In genomic region chr14:8355999-8356501, GRCm38 (mm10) we compare ENCODE assay signal across 8 mouse cellular contexts. TPM values are rescaled to one million over a fixed set of nuclear protein-coding genes. Genes with fewer than 3 reads are reported as not detected.
DNase-seq lines count a peak whose midpoint lies in the region; ATAC-seq and TF ChIP-seq lines count a peak whose summit lies in the region.

No protein-coding gene starts in this region.

- ATAC-seq in granulocyte monocyte progenitor cell, adult 5-6 weeks (replicated peaks; ENCODE audit: poor library complexity, severe bottlenecking), result peak; percentile 88
- ATAC-seq in kidney, postnatal 0 days (replicated peaks; ENCODE audit: low FRiP score, low read depth), result peak; percentile 86
- ATAC-seq in liver, embryonic 11.5 days (replicated peaks; ENCODE audit: low FRiP score), result peak; percentile 44
- peak; percentile 55 for ATAC-seq in neural tube, embryonic 11.5 days (ENCODE audit: insufficient read depth, low FRiP score, low TSS enrichment)
- peak; percentile 69; the same call in 1 of the 2 replicates for ATAC-seq in stomach, embryonic 16.5 days (ENCODE audit: insufficient read depth, low FRiP score)

- whole genome bisulfite sequencing in kidney, postnatal 0 days, result 23% methylated on average over 6 of the region's 6 CpGs
- 35% methylated on average over 6 of the region's 6 CpGs for WGBS in liver, embryonic 11.5 days
- WGBS in neural tube, embryonic 11.5 days, result 39% methylated on average over 6 of the region's 6 CpGs
- WGBS in stomach, embryonic 16.5 days, result 25% methylated on average over 6 of the region's 6 CpGs

- H3K27me3 ChIP-seq in kidney, postnatal 0 days (ENCODE audit: insufficient read depth, low read length), result no peaks in the 10 kb centered on the region
- H3K27me3 ChIP-seq in liver, embryonic 11.5 days (replicated peaks; ENCODE audit: control insufficient read depth, insufficient read depth, low read length), result no peaks in the 10 kb centered on the region
- H3K27me3 ChIP-seq in neural tube, embryonic 11.5 days (ENCODE audit: control insufficient read depth, insufficient read depth, low read length), result no peaks in the 10 kb centered on the region
- no peaks in the 10 kb centered on the region for H3K27me3 ChIP-seq in stomach, embryonic 16.5 days (ENCODE audit: control insufficient read depth, insufficient read depth, low read length)

- H3K36me3 ChIP-seq in kidney, postnatal 0 days (ENCODE audit: insufficient read depth, low read length), result no peaks in the 10 kb centered on the region
- H3K36me3 ChIP-seq in liver, embryonic 11.5 days (ENCODE audit: control insufficient read depth, insufficient read depth, low read length), result no peaks in the 10 kb centered on the region
- no peaks in the 10 kb centered on the region for H3K36me3 ChIP-seq in neural tube, embryonic 11.5 days (ENCODE audit: control insufficient read depth, insufficient read depth, low read length)
- no peaks in the 10 kb centered on the region for H3K36me3 ChIP-seq in stomach, embryonic 16.5 days (ENCODE audit: control insufficient read depth, insufficient read depth, low read length)

- H3K4me2 ChIP-seq in kidney, postnatal 0 days (ENCODE audit: low read length), result no peak overlapping the region
- H3K4me2 ChIP-seq in liver, embryonic 11.5 days, result no peak overlapping the region
- H3K4me2 ChIP-seq in neural tube, embryonic 11.5 days (ENCODE audit: low read depth), result no peak overlapping the region
- H3K4me2 ChIP-seq in stomach, embryonic 16.5 days (ENCODE audit: low read depth, low read length), result no peak overlapping the region

- H3K27ac ChIP-seq in kidney, postnatal 0 days, result no peak overlapping the region
- no peak overlapping the region for H3K27ac ChIP-seq in liver, embryonic 11.5 days (ENCODE audit: low read depth, low read length)
- no peak overlapping the region for H3K27ac ChIP-seq in neural tube, embryonic 11.5 days (ENCODE audit: low read depth, low read length)
- no peak overlapping the region; the same call in 1 of the 2 replicates for H3K27ac ChIP-seq in stomach, embryonic 16.5 days (ENCODE audit: low read length)

- DNase-seq in heart, adult 8-10 months (ENCODE audit: low spot score), result peak; percentile 49
- no peak for DNase-seq in heart, adult 11 months
- peak; percentile 88 for DNase-seq in embryo, embryonic 10 days (ENCODE audit: low spot score)
- DNase-seq in kidney, postnatal 0 days (ENCODE audit: low spot score), result peak; percentile 79
- DNase-seq in liver, embryonic 11.5 days (ENCODE audit: low spot score), result peak; percentile 65
- peak; percentile 81 for DNase-seq in neural tube, embryonic 11.5 days (ENCODE audit: low spot score)

- H3K4me3 ChIP-seq in kidney, postnatal 0 days (replicated peaks; ENCODE audit: low read depth, low read length), result no peak overlapping the region
- no peak overlapping the region for H3K4me3 ChIP-seq in liver, embryonic 11.5 days (ENCODE audit: low read depth, low read length)
- H3K4me3 ChIP-seq in neural tube, embryonic 11.5 days (ENCODE audit: low read depth, low read length), result no peak overlapping the region
- H3K4me3 ChIP-seq in stomach, embryonic 16.5 days (replicated peaks; ENCODE audit: low read length), result no peak overlapping the region

- no peaks in the 10 kb centered on the region for H3K4me1 ChIP-seq in kidney, postnatal 0 days (replicated peaks; ENCODE audit: insufficient read depth, low read length)
- no peaks in the 10 kb centered on the region for H3K4me1 ChIP-seq in liver, embryonic 11.5 days (replicated peaks; ENCODE audit: control insufficient read depth, insufficient read depth, low read length)
- no peaks in the 10 kb centered on the region for H3K4me1 ChIP-seq in neural tube, embryonic 11.5 days (ENCODE audit: control insufficient read depth, insufficient read depth, low read length)
- H3K4me1 ChIP-seq in stomach, embryonic 16.5 days (ENCODE audit: control insufficient read depth, insufficient read depth, low read length), result no peaks in the 10 kb centered on the region

- H3K9me3 ChIP-seq in kidney, postnatal 0 days (replicated peaks; ENCODE audit: low read length), result no peaks in the 10 kb centered on the region
- no peaks in the 10 kb centered on the region for H3K9me3 ChIP-seq in liver, embryonic 11.5 days (ENCODE audit: control insufficient read depth, low read length)
- H3K9me3 ChIP-seq in neural tube, embryonic 11.5 days (ENCODE audit: control insufficient read depth, low read length), result no peaks in the 10 kb centered on the region
- no peaks in the 10 kb centered on the region for H3K9me3 ChIP-seq in stomach, embryonic 16.5 days (replicated peaks; ENCODE audit: control insufficient read depth, low read length)

- peak; percentile 95 for TF ChIP-seq CTCF in kidney, postnatal 0 days (IDR thresholded peaks at IDR 0.05; ENCODE audit: low read depth)

- H3K9ac ChIP-seq in kidney, postnatal 0 days (ENCODE audit: low read depth, low read length), result no peak overlapping the region
- no peak overlapping the region for H3K9ac ChIP-seq in liver, embryonic 11.5 days (ENCODE audit: low read depth, low read length)
- no peak overlapping the region for H3K9ac ChIP-seq in neural tube, embryonic 11.5 days (ENCODE audit: low read length)
- no peak overlapping the region for H3K9ac ChIP-seq in stomach, embryonic 16.5 days (ENCODE audit: low read length)

RNA-seq across cellular contexts. Expression of gene Oit1, which starts 22.5 kb away (rescaled TPM):
- total RNA-seq in heart, adult 8-10 months (2022), result under 1 TPM in 1 of 4 experiments, not detected in 3; 0.20 TPM
- total RNA-seq in granulocyte monocyte progenitor cell, adult 5-6 weeks (2014; fragmentation: Nextera tagmentation), result not detected in 2 replicates
- not detected in 2 replicates for total RNA-seq in granulocyte monocyte progenitor cell, adult 5-6 weeks (2017)
- 2.2 and 4.3 TPM in 2 replicates for polyA plus RNA-seq in kidney, postnatal 0 days (2015; fragmentation: Nextera tagmentation; extraction: Ambion mirVana)
- not detected in 2 replicates for polyA plus RNA-seq in liver, embryonic 11.5 days (2014; fragmentation: Nextera tagmentation; extraction: Ambion mirVana)
- not detected in 2 replicates for polyA plus RNA-seq in neural tube, embryonic 11.5 days (2014; fragmentation: Nextera tagmentation; extraction: Ambion mirVana)
- polyA plus RNA-seq in stomach, embryonic 16.5 days (2015; fragmentation: Nextera tagmentation; extraction: Ambion mirVana), result 27.6 and 39.6 TPM in 2 replicates

RNA-seq across cellular contexts. Expression of gene Fam107a, which starts 38.2 kb away (rescaled TPM):
- 1 to 10 TPM; 7.5 to 8.8 (median 8.2) TPM for total RNA-seq in heart, adult 8-10 months (2022)
- not detected in 2 replicates for total RNA-seq in granulocyte monocyte progenitor cell, adult 5-6 weeks (2014; fragmentation: Nextera tagmentation)
- not detected in 2 replicates for total RNA-seq in granulocyte monocyte progenitor cell, adult 5-6 weeks (2017)
- 8.0 and 8.2 TPM in 2 replicates for polyA plus RNA-seq in kidney, postnatal 0 days (2015; fragmentation: Nextera tagmentation; extraction: Ambion mirVana)
- 0.08 and 0.53 TPM in 2 replicates for polyA plus RNA-seq in liver, embryonic 11.5 days (2014; fragmentation: Nextera tagmentation; extraction: Ambion mirVana)
- polyA plus RNA-seq in neural tube, embryonic 11.5 days (2014; fragmentation: Nextera tagmentation; extraction: Ambion mirVana), result 0.78 and 0.94 TPM in 2 replicates
- 0.25 and 0.55 TPM in 2 replicates for polyA plus RNA-seq in stomach, embryonic 16.5 days (2015; fragmentation: Nextera tagmentation; extraction: Ambion mirVana)
